Mouse (Mus musculus) adrenal gland, adult 2 months (tissue): Measurements from ENCODE around the gene Grk4. TPM values are rescaled to one million over a fixed set of nuclear protein-coding genes. Genes with fewer than 3 reads are reported as not detected.
A peak's percentile ranks its signal among the peaks of the same experiment; 100 is the strongest.

Experiments
- DNase-seq: peaks from one replicate; pipeline ENCODE4 v3.0.0; 2021
- long read RNA-seq: library from polyadenylated mRNA; stranded (forward); transcript quantifications from one replicate; pipeline ENCODE4 v2.0.0, GENCODE M21; 2021
- polyA plus RNA-seq: library from polyadenylated mRNA; depleted of rRNA; stranded (reverse); fragments of >200 nt; gene quantifications from 2 replicates; pipeline ENCODE4 v1.2.3, GENCODE M21; 2012; rRNA removed
- total RNA-seq, 2 experiments: library from RNA; stranded (reverse); gene quantifications; 2 replicates each; pipeline ENCODE4 v1.2.3; 2021

Gene Grk4
- total RNA-seq (1 to 10 TPM; 2.5 to 2.8 TPM), polyA plus RNA-seq (1.1 and 1.6 TPM in 2 replicates)
- long read RNA-seq, partial matches to known transcripts: 0 of 4 reads
- long read RNA-seq, other reads (novel, unspliced or antisense): 1 of 4 reads

DNA sequence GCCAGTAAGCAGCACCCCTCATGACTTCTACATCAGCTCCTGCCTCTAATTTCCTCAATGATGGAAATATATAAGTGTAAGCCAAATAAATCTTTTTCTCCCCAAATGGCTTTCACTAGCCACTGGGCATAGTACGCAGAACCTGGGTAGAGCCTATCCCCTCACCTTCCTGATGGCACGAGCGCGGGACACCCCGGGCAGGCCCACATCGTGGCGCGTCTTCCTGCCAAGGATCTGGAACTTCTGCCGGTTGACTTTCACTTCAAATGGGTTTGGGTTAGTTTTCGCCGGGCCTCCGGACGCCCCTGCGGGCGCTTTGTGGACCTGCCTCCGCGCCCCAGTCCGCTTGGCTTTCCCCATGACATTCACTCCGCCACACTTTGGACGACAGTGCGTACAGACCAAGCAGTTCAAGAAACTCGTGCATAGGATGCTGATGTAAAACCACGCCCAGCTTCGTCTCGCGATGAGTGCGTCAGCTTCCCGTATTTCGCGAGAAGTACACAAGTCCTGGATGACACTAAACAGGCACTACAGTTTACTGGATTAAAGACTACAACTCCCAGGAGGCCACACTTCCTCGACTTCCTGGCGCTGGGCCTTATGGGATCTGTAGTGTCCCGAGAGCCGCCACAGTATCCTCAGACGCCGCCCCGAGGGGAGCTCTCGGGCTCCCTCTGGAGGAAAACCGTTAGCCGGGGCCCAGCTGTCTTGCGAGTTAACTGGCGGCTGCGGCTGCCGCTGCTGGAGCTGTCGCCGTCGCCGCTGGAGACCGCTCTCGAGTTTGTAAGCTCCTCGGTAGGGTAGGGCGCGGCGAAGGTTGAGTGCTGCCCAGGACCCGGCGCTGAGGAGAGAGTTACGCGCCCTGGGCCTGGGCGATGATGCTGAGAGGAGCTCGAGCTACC lies at the start of gene Grk4, which contains the start of gene Nop14:
Gene Grk4 (plus strand): TSS at position 694 of the 905 bp plus-strand sequence.
Gene Nop14 (minus strand): TSS at position 463 of the 905 bp plus-strand sequence.
- peak; percentile 99 for DNase-seq

DNA sequence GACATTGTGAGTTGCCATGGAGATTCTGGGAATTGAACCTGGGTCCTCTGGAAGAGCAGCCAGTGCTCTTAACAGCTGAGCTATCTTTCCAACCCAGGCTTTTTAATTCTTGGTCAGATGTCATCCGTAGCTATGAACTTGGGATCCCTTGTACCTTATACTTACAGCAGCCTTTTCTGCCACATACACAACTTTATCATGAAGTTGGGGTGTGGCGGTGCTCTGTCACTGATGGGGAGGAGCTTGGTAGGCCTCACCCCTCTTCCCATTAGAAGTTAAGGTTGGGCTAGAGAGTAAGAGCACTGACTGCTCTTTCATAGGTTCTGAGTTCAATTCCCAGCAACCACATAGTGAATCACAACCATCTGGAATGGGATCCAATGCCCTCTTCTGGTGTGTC lies 27.2 kb upstream of the Grk4 start:
- no peak for DNase-seq

DNA sequence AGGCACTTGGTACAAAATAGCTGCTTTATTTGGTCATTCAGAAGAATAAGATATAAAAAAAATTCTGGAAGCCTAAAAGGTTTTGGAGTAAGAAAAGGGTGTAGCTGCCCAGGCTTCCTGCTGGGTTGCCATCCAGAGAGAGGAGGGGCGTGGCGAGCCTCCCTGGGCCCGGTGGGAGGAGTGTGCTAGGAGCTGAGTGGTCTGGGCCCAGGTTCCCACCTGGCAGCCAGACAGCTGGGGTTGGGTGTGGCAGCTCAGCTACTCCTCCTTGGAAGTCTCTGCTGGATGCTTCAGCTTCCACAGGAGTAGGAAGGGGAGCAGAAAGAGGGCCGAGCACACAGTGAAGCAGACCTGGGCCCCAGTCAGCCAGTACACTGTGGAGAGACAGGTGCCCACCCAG lies 26.5 kb upstream of the Grk4 start:
- no peak for DNase-seq

DNA sequence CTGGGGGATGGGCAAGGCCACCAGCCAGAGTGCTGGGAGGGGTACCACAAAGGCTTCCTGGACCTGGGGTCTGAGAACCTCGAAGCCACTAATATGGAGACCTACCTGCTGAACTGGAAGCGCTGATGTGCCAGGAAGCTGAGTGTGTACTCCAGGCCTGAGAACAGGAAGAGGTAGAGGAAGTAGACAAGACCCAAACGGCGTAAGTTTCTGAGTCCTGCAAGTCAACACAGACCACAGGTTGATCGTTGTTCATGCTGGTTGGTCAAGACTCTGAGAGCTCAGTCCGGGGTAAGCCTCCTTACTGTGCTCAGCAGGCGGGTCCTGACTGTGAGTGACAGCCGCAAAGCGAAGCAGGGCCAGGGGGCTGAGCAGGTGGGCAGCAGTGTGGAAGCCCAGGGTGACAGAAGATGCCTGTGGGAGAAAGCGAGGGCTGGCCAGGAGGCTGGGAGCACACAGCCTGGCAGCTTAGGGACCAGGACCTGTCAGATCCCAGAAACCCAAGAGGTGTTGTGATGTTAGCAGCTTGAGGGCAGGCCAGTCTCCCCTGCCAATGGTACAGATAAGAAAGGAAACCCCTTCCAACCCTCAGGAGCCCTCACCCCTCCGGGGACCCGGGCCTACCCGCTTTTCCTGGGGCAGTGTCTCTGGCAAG lies 25.3 kb upstream of the Grk4 start:
- DNase-seq: no peak

DNA sequence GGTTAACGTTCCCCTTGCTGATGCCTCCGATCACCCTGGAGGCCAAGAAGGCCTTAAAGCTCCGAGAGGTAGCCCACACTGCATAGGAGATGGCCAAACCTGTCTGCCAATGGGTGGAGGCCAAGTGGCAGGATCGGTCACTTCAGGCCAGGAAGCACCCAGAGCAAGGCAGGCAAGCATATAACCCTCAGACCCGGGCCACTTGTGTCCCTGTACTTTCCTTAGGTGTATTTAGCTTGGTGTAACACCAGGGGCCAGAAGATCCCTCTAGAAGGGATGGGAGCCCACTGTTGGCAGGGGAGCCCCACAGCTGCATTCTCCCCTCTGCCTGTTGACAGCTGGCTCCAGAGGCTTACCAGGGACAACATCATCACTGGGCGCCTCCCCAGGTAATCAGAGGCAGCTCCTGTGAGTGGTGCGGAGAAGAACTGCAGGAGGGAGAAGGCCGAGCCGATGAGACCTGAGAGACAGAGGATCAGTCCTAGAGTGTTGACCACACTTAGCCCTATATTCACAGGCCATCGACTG lies 24.4 kb upstream of the Grk4 start:
- DNase-seq: no peak

DNA sequence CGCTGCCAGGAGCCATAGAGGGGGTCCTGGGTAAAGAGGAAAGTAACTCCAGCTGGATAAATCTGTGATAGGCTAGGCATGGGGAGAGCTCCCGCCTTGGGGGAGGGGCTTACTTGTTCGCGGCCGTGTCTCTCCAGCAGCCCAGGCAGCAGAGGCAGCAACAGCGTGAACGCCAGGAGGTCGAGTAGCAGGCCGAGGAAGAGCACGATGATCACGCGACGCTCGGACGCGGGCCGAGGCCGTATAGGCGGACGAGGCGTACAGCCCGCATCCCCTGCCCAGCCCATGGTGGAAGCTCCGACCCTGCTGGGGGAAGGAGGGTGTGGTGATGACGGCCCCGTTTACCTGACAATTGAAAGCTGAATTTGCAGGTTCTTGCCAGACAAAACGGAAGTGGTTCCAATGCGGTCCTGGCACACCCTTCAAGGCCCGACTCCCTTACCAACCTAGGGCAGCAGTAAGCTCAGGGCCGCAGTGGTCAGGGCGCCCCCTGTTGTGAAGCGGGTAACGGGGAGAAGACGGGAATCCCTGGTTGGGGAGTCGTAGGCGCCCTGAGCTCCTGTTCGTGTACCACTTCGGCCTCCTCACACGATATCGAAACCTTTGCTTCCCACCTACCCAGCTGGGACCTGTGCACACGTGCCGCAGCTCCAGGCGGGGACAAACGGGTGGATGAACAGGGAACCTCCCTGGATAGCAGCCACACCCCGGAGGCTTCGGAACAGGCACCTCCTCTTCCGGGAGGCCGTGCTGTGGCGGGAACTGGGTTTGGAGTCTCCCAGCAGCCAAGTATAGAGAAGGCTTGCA lies 23.5 kb upstream of the Grk4 start, which contains the start of gene Mfsd10:
Gene Mfsd10 (minus strand): TSS at position 732 of the 807 bp plus-strand sequence.
- peak; percentile 88 for DNase-seq

DNA sequence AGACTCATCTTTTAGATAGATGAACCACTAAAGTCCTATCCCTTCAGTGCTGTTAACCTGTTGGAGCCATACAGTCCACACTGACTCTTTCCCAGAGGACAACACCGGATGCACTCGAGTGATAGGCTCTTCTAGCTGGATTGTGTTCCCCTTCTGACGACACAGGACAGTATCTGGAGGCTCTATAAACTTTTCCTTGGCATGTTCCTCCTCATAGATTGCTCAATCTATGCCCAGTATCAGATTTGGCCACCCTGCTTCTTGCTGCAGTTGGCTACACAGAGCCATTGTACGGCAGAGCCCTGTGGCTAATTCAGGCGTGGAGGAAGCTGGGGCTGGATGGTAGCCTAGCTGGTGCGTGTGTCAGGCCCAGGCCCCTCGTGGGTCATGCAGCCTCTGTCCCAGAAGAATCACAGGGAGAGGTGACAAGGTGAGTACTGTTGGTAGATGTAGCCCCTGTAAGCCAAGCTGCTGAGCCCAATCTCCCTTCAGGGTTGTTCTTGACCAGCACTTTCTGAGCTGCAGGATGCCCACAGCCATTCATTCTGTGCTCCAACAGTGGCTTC lies 22.5 kb upstream of the Grk4 start:
- no peak for DNase-seq

DNA sequence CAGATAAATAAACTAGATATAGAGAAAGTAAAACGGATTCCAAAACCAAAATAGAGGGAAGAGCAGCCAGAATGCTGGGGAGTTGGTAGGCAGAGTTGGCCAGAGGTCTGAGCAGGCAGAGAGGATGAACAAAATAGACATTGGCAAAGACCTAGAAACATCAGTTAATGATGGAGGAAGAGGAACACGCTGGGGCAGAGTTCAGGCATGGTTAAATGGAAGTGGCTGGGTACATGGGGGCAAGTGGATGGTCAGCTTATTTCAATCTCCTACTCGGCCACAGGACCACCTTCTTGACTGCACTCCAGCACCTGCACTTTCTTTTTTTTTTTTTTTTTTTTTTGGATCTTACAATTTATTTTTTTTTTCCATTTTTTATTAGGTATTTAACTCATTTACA lies 18.2 kb upstream of the Grk4 start:
- no peak for DNase-seq

DNA sequence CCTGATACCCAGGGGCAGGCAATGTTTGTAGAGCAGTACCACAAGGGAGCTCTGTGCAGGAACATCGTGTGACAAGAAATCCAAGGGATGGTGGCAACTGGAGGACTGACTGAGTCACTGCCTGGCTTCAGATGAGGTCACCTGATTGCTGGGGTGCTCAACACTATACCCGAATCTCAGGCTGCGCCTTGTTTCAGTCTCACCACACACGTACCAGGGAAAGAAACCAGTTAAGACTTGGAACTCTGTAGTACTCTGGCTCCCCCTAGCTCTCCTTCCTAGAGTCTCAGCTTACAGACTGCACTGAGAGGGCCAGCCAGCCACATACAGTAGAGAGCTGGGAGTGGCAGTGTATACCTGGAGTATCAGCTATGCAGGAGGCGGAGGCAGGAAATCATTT lies 17.2 kb upstream of the Grk4 start:
- DNase-seq: peak; percentile 43

DNA sequence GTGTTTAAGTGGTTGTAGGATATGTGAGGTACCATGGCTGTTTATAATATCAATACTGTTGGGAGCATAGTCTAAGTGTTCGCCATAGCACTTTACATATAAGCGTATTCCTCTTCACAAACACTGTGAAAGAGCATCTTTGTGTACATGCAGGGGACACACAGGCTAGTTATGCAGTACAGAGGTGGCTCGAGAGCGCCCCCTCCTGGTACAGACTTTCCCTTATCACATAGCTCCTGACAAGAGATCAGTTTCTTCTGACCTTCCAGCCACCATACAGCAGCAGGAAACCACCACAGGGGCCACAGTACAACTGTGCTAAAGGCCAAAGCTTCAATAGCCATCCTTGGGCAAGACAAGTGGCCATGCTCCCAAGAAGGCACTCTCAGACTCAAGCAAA lies 12.6 kb upstream of the Grk4 start:
- DNase-seq: peak; percentile 37

DNA sequence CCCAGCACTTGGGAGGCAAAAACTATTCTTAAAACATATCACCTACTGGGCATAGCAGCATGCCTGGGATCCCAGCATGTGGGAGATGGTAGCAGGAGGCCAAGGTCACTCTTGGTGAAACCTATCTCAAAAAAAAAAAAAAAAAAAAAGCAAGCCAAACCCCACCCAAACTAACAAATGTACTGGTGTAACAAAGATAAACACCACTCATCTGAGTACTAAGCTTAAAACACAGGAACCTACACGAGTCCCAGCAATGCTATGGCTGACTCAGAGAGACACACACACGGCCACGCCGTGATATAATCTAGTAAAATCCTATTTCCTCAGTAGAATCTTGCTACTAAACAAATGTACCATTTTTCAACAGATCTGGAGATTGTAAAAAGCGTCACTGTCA lies 7.2 kb upstream of the Grk4 start:
- DNase-seq: no peak

DNA sequence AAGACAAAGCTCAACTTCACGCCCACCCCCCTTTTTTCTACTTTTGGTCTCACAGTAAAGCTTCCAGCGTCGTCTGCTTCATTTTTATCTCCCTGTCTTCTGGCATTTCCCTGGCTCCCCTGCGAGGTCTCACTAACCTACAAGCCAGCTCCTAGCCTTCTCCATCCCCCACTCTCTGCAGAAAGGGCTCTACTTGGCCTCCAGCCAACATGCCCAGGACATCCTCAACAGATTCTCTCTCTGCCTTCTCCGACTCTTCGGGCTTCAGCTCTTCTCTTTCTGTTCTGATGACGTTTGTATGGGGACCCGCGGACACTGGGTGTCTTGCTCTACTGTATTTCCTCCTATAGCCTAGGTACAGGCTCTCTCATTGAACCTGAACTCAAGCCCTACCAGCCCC lies 5.3 kb upstream of the Grk4 start:
- no peak for DNase-seq

DNA sequence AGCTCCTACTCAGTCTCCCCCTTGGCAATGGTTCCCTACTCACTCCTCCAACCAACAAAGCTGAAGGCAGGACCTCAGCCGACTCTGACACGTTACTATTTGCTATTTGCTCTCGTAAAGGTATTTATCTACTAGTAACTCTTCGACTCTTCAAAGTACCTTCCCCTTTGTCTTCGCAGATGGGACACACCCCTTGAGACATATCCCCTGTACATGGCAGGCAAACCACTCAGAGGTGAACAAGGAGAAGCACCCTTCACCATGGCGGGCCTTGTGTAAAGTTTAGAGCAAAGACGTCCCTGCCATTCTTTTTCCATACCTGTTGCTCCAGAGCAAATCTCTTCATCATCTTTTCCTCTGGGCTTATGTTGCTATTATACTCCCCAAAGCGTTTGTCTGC lies 2.6 kb upstream of the Grk4 start:
- DNase-seq: no peak

DNA sequence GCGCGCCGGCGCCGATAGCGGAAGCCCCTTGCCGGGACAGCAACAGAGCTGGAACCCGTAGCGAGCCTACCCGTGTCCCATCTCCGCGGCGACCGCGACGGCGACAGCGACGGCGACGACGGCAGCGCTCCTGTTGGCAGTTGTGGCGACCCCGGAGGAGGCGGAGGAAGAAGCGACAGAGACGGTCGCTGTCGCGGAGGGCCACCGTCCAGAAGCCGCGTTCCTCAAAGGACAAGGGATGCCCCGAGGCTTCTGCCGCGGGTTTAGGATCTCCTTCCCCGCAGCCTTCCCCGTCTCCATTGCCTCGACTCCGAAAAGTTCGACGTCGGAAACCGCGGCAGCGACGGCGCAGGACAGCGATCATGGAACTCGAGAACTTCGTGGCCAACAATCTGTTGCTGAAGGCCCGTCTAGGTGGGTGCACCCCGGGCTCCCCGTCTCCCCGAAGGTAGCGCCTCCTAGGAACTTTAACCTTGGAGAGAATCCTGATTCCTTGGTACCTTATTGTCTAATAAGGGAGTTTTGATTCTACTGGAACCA lies 482 bp downstream of the Grk4 start:
- DNase-seq: no peak

DNA sequence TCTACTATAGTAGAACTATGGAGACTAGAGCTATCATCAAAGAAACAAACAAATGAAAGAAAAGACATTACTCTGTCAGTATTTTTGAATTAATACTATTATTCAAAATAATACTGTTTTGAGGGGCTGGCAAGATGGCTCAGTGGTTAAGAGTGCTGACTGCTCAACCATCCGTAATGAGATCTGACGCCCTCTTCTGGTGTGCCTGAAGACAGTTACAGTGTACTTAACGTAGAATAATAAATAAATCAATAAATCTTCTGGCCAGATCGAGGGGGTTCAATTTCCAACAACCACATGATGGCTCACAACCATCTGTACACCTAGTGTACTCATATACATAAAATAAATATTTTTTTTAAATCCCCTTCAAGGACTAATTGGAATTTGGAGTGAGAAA lies 1.7 kb downstream of the Grk4 start:
- DNase-seq: no peak

DNA sequence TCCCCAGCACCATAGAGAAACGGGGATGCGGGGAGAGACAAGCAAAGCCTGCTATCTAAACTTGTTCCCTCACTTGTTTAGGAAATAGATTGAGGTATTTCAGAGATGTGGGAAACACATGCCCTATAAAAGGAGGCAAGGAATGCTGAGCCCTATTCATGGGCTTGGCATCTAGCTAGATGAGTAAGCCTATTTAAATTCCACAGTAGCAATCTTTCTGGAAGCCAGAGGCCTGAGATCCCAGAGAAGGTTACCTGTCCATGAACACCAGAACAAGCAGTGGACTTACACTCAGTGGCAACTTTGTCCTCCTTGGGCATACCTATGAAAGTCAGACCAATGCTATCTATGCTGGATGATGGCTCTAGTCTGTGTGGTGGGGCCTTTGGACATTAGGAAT lies 3.1 kb downstream of the Grk4 start:
- no peak for DNase-seq

DNA sequence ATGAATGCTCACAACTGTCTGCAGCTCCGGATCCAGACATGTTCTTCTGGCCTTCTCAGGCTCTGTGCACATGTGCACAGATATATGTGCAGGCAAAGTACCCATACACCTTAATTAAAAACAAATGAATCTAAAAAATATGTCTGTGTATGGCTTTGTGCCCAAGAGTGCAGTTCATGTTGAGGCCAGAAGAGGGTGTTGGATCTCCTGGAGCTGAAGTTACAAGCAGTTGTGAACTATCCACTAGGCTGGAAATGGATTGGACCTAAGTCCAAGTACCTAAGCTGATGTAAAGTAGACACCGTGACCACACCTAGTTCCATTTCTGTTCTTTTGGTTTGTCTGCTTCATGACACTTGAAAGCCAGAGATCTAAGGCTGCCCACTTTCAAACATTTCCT lies 9.3 kb downstream of the Grk4 start:
- no peak for DNase-seq

DNA sequence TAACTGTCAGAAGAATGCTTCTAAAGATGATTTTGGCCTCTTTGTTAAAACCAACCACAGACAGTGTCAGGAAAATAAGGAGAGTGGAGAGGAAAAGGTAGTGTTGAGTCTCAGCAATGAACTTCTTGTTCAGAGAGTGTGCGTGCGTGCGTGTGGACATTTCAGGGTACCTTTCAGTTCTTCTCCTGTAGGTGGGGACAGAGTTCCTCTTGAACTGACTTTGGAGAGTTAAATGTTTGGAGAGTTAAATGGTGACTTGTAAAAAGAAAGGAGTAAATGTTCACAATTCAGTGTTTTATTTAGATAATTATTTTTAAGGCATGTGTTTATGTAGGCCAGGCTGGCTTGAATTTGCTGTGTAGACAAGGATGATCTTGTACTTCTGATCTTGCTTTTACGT lies 10.1 kb downstream of the Grk4 start:
- no peak for DNase-seq

DNA sequence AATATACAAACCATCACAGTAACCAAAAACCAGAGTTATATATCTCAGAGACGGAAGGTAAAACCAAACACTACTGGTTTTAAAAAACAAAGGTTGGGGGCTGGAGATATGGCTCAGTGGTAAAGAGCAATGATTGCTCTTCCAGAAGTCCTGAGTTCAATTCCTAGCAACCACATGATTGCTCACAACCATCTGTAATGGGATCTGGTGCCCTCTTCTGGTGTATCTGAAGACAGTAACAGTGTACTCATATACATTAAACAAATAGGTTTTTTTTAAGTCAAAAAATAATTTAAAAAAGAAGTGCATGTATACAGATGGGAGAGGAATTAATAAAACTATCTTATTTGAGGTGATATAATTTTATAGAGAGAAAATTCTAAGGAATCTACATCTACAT lies 29.7 kb downstream of the Grk4 start:
- DNase-seq: no peak

DNA sequence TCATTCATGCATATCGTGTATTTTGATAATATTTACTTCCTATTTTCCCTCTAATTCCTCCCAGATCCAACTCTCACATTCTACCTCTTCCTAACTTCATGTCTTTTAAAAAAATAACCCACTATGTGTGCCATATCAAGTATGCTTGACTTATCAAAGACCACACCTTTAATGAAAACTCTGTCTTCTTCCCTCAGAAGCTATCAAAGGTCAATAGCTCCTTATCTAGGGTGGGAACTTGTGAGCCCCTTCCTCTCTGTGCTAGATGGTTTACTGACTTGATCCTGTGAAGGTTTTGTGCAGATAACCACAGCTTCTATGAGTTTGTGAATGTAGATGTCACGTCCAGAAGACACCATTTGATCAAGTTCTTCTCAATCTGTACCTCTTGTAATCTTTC lies 32.6 kb downstream of the Grk4 start:
- DNase-seq: no peak

DNA sequence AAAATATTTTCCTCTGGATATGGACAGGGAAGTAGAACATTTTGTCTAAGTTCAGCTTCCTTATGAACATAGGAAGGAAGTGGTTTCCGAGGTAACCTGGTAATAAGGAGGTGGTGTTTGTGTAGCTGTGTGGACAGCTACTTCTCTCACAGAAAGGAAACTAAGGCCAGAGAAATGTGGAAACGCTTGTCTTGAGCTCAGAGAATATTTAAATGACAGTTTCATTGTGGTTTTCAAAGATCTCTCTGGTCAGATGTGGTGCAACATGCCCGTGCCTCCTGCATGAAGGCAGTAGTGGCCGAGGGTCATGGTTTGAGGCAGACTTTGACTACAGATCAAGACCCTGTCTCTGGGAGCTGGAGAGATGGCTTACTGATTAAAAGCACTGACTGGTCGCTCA lies 35.3 kb downstream of the Grk4 start:
- no peak for DNase-seq
